Mouse (Mus musculus) mouse embryonic stem cell (cell line): ENCODE data around the gene Mamdc2.

ENCODE experiments used
- in situ Hi-C, 2 experiments: fragments of 300-500 bp; cut with MboI; formaldehyde crosslinking; loops; 1 replicate in 1 of 2; 3 replicates in 1 of 2; pipeline ENCODE4 v1.14.3; 2019 to 2020; ENCODE audit warnings: low sequenced_read_pairs in 2 of 2, low pct_unique_long_range_greater_than_20kb in 1 of 2, mixed read lengths in 1 of 2; ENCODE audit not compliant: unreplicated experiment in 1 of 2

Gene Mamdc2

GRCm38 (mm10) chr19:23447221-23447987 is 838 bp downstream of the Mamdc2 start:
- in situ Hi-C loops, result no loop called here

GRCm38 (mm10) chr19:23444910-23445845 is 3.1 kb downstream of the Mamdc2 start:
- in situ Hi-C loops, result no loop called here

GRCm38 (mm10) chr19:23435731-23436130 is 12.5 kb downstream of the Mamdc2 start:
- in situ Hi-C loops, result no loop called here

GRCm38 (mm10) chr19:23434433-23434832 is 13.8 kb downstream of the Mamdc2 start:
- in situ Hi-C loops, result no loop called here

- in situ Hi-C loops, result no loop called here
These were observed 30.6 kb downstream of the Mamdc2 start for GRCm38 (mm10) chr19:23417668-23418067.

GRCm38 (mm10) chr19:23410800-23411199 is 37.4 kb downstream of the Mamdc2 start:
- in situ Hi-C loops, result no loop called here

- in situ Hi-C loops, result no loop called here
These were observed 37.9 kb downstream of the Mamdc2 start for GRCm38 (mm10) chr19:23410328-23410727.

GRCm38 (mm10) chr19:23401469-23402135 is 46.6 kb downstream of the Mamdc2 start:
- in situ Hi-C loops, result no loop called here

GRCm38 (mm10) chr19:23400485-23400884 is 47.8 kb downstream of the Mamdc2 start:
- in situ Hi-C loops, result no loop called here

- in situ Hi-C loops, result no loop called here
These were observed 52.3 kb downstream of the Mamdc2 start for GRCm38 (mm10) chr19:23395956-23396355.

GRCm38 (mm10) chr19:23394597-23394996 is 53.6 kb downstream of the Mamdc2 start:
- in situ Hi-C loops, result no loop called here

- in situ Hi-C loops, result no loop called here
These were observed 59.4 kb downstream of the Mamdc2 start for GRCm38 (mm10) chr19:23388862-23389272.

- in situ Hi-C loops, result no loop called here
These were observed 60.0 kb downstream of the Mamdc2 start for GRCm38 (mm10) chr19:23388083-23388861.

GRCm38 (mm10) chr19:23382396-23382795 is 65.8 kb downstream of the Mamdc2 start:
- in situ Hi-C loops, result no loop called here

- in situ Hi-C loops, result no loop called here
These were observed 67.3 kb downstream of the Mamdc2 start for GRCm38 (mm10) chr19:23380968-23381367.

GRCm38 (mm10) chr19:23379752-23380504 is 68.3 kb downstream of the Mamdc2 start:
- in situ Hi-C loops, result no loop called here

GRCm38 (mm10) chr19:23376536-23377201 is 71.6 kb downstream of the Mamdc2 start:
- in situ Hi-C loops, result no loop called here
